Mouse (Mus musculus) forebrain, embryonic 10.5 days (tissue): ENCODE data around the gene Crnn. TPM values are rescaled to one million over a fixed set of nuclear protein-coding genes. Genes with fewer than 3 reads are reported as not detected.
A peak's percentile ranks its signal among the peaks of the same experiment; 100 is the strongest.

Experiments used
- DNase-seq: peaks from one replicate; pipeline ENCODE4 v3.0.0-alpha.2; 2017; ENCODE audit warnings: low spot score; ENCODE audit errors: extremely low spot score
- H3K27ac ChIP-seq: fragments of 300-500 bp; sonication (generic); 2 replicates; pipeline ENCODE4 v1.5.1; 2016; ENCODE audit warnings: mild to moderate bottlenecking
- H3K27me3 ChIP-seq: fragments of 300-500 bp; sonication (generic); 2 replicates; pipeline ENCODE4 v1.6.1; 2016; ENCODE audit warnings: mild to moderate bottlenecking; ENCODE audit not compliant: poor library complexity, severe bottlenecking
- H3K36me3 ChIP-seq: fragments of 300-500 bp; sonication (generic); replicated peaks from 2 replicates; pipeline ENCODE4 v1.6.1; 2016; ENCODE audit warnings: mild to moderate bottlenecking, moderate library complexity
- H3K4me1 ChIP-seq: fragments of 300-500 bp; sonication (generic); 2 replicates; pipeline ENCODE4 v1.6.1; 2016
- H3K4me3 ChIP-seq: fragments of 300-500 bp; sonication (generic); 2 replicates; pipeline ENCODE4 v1.5.1; 2016; ENCODE audit warnings: mild to moderate bottlenecking, moderate library complexity
- H3K9me3 ChIP-seq: fragments of 300-500 bp; sonication (generic); 2 replicates; pipeline ENCODE4 v1.6.1; 2016; ENCODE audit warnings: mild to moderate bottlenecking, moderate library complexity
- WGBS: fragments of 180-500 bp; shearing (Covaris S2); methylation state at CpG from one replicate; pipeline ENCODE4 v1.1.7; 2016; 5-methylcytosine and 5-hydroxymethylcytosine counted together
- polyA plus RNA-seq: library from polyadenylated mRNA; unstranded; fragments of >200 nt; fragmentation: Nextera tagmentation; extraction: Ambion mirVana; gene quantifications from 2 replicates; pipeline ENCODE4 v1.2.1, GENCODE M21; 2016

Gene Crnn
- not detected in 2 replicates for polyA plus RNA-seq

DNA sequence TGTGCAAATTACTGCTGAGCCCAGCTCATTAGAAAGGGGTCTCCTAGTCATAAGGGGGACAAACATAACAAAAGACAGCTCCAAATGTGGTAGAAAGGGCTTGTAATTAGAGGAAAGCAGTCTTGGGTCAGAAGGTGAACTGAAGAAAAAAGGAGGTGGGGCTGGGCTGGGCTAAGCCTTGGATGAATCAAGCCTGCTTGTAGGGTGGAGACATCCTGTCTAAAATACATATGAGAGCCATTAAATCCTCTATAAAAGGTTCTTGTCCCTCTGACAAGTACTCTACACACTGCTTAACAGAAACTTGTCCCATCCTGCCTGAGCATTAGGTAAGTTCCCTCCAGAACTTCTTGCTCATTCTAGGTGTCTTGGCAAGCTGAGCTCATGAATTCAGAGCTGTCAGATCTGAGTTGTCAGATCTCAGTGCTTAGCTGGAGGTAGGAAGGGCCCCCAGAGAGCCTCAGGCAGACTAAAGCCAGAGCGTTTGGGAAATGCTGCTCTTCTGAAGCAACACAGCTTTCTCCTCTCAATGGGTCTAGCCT lies at the start of gene Crnn:
Crnn (plus strand) TSS at position 278 of the 542 bp plus-strand sequence.
- H3K4me3 ChIP-seq: no peak within 1 kb of the TSS
- no peak for DNase-seq
- H3K9me3 ChIP-seq: no peaks in the 10 kb centered on the region
- no peaks in the 10 kb centered on the region for H3K36me3 ChIP-seq
- no peak within 1 kb of the TSS for H3K27ac ChIP-seq
- peaks cover 8% of the 10 kb centered on the region for H3K4me1 ChIP-seq
- WGBS: 46% methylated on average over 1 of the region's 1 CpGs
- no peaks in the 10 kb centered on the region for H3K27me3 ChIP-seq

- no peak overlapping the region for H3K27ac ChIP-seq
- no peaks in the 10 kb centered on the region for H3K27me3 ChIP-seq
- DNase-seq: no peak
- no peaks in the 10 kb centered on the region for H3K4me1 ChIP-seq
- H3K4me3 ChIP-seq: no peak overlapping the region
- no peaks in the 10 kb centered on the region for H3K36me3 ChIP-seq
- 82% methylated on average over 2 of the region's 2 CpGs for WGBS
- H3K9me3 ChIP-seq: no peaks in the 10 kb centered on the region
Observed at GRCm38 (mm10) chr3:93096447-93096846, 48.1 kb upstream of the Crnn start.

DNA sequence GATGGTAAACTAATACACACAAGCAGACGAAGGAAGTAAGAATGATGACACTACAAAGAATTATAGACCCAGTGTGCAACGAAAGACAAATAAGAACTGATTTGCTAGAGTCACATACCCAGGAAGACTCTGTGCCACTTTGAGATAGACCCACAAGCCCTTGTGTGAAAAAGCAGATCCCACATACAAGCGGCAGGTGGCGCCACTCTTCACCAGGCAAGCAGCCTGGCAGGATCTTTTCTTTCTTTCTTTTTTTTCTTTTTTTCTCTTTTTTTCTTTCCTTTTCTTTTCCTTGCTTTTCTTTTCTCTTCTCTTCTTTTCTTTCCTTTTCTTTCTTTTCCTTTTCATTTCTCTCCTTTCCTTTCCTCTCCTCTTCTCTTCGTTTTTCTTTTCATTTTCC lies 32.9 kb upstream of the Crnn start:
- H3K36me3 ChIP-seq: no peaks in the 10 kb centered on the region
- no peaks in the 10 kb centered on the region for H3K9me3 ChIP-seq
- no peaks in the 10 kb centered on the region for H3K27me3 ChIP-seq
- H3K4me3 ChIP-seq: no peak overlapping the region
- no peaks in the 10 kb centered on the region for H3K4me1 ChIP-seq
- H3K27ac ChIP-seq: no peak overlapping the region
- 46% methylated on average over 5 of the region's 5 CpGs for WGBS
- no peak for DNase-seq

DNA sequence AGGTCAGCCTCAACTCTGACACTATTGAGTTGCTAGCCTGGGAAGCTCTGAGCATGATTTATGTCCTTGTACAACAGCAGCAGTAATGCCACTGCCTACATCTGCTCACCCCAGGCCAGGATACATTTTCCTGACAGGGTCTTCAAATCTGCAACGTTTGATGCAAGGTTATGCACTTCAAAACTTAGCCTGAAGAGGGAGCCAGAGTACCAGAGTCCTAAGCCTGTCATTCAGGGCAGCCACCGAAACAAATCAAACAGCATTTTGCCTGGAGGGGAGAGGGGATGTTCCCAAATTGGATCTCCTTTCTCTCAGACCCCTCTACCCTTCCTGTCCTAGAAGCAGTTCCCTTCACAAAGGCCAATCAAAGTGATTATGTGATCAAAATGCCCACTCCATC lies 30.1 kb upstream of the Crnn start:
- H3K9me3 ChIP-seq: no peaks in the 10 kb centered on the region
- no peak overlapping the region for H3K27ac ChIP-seq
- no peaks in the 10 kb centered on the region for H3K27me3 ChIP-seq
- H3K4me1 ChIP-seq: no peaks in the 10 kb centered on the region
- H3K36me3 ChIP-seq: no peaks in the 10 kb centered on the region
- no peak overlapping the region for H3K4me3 ChIP-seq
- 2% methylated on average over 2 of the region's 2 CpGs for WGBS
- peak; percentile 27 for DNase-seq

- Histone ChIP-seq H3K27me3 (no peaks in the 10 kb centered on the region), H3K27ac (no peak overlapping the region), H3K9me3 (no peaks in the 10 kb centered on the region), H3K4me1 (no peaks in the 10 kb centered on the region), H3K4me3 (no peak overlapping the region), H3K36me3 (no peaks in the 10 kb centered on the region)
- WGBS: 40% methylated on average over 4 of the region's 4 CpGs
- no peak for DNase-seq
Observed at GRCm38 (mm10) chr3:93119101-93119500, 25.5 kb upstream of the Crnn start.

GRCm38 (mm10) chr3:93128052-93128451 lies 16.5 kb upstream of the Crnn start:
- no peaks in the 10 kb centered on the region for H3K36me3 ChIP-seq
- no peak for DNase-seq
- H3K4me1 ChIP-seq: no peaks in the 10 kb centered on the region
- no peak overlapping the region for H3K27ac ChIP-seq
- 80% methylated on average over 4 of the region's 4 CpGs for WGBS
- H3K4me3 ChIP-seq: no peak overlapping the region
- no peaks in the 10 kb centered on the region for H3K27me3 ChIP-seq
- H3K9me3 ChIP-seq: no peaks in the 10 kb centered on the region

- no peak for DNase-seq
- Histone ChIP-seq H3K27ac (no peak overlapping the region), H3K27me3 (no peaks in the 10 kb centered on the region), H3K4me3 (no peak overlapping the region), H3K4me1 (no peaks in the 10 kb centered on the region), H3K9me3 (no peaks in the 10 kb centered on the region), H3K36me3 (no peaks in the 10 kb centered on the region)
- 61% methylated on average over 5 of the region's 5 CpGs for WGBS
Observed at GRCm38 (mm10) chr3:93129076-93129475, 15.5 kb upstream of the Crnn start.

DNA sequence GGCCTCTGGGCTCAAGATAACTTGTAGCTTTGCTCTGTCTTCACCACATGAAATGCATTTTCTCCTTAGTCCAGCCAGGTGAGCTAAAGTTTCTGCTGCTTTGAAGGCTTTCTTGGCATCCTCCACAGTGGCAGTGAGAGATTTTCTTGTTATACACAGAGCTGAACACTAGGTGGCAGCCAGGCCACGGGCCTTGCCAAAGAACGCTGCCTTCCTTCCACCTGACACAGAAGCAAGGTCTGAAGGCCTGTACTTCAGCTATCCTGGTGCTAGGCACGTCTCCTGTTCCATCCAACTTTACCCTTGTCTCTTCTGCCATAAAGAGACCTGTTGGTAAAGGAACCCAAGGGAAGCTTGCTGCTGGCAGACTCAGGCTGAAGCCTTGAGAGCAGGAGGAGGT lies 14.1 kb upstream of the Crnn start:
- Histone ChIP-seq H3K9me3 (no peaks in the 10 kb centered on the region), H3K27ac (no peak overlapping the region), H3K36me3 (no peaks in the 10 kb centered on the region), H3K27me3 (no peaks in the 10 kb centered on the region), H3K4me1 (no peaks in the 10 kb centered on the region), H3K4me3 (no peak overlapping the region)
- DNase-seq: peak; percentile 28
- 23% methylated on average over 3 of the region's 3 CpGs for WGBS

DNA sequence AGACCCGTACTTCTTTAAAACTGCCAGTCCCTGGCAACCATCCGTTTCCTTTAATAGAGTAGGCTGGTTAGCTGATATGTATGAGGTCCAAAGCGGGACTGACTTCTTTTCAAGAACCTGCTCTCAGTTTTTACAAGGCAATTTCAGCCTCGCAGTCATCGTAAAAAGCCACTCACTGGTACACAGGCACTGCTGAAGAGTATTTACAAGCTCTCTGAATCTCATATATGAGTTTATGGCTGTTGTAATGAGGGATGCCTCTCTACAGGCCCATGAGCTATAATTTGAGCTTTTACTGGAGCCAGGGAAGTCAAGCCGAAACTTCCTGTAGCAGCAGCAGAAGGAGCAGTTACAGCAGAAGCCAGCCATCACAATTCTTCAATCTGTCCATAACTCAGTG lies 17.9 kb downstream of the Crnn start:
- H3K36me3 ChIP-seq: no peaks in the 10 kb centered on the region
- H3K27ac ChIP-seq: no peak overlapping the region
- 89% methylated on average over 6 of the region's 6 CpGs for WGBS

DNA sequence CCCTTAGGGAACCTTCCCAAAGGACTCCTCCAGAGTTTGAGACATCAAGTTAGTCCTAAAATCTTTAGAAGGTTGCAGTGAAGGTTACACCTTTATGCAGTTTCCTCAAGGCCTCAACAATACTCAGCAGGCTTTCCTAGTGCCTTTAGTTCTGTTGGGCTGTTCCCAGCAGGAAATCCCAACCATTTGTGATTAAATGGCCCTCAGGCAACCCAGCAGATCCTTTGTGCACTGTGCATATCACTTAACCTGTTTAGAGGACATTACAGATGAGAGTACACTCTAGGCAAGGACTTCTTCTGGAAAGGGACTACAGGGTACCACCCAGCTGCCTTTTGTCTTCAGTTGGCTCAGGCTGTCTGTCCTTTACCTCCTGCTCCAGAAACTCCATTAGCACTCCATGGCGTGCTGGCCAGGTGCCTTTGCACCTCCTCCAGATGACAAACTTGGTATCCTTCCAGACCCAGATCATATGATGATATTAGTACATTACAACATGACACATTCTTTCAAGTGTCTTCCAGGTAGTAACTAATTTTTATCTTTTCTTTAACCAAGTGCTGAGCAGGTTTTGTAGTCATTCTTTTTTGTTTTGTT lies 18.5 kb downstream of the Crnn start:
- H3K36me3 ChIP-seq: no peaks in the 10 kb centered on the region
- H3K4me3 ChIP-seq: no peak overlapping the region
- no peak for DNase-seq
- no peak overlapping the region for H3K27ac ChIP-seq
- no peaks in the 10 kb centered on the region for H3K27me3 ChIP-seq
- no peaks in the 10 kb centered on the region for H3K9me3 ChIP-seq
- no peaks in the 10 kb centered on the region for H3K4me1 ChIP-seq
- 59% methylated on average over 1 of the region's 1 CpGs for WGBS

More for the DNA sequence above, 17.9 kb downstream of the Crnn start:
- no peak for DNase-seq
- Histone ChIP-seq H3K9me3 (no peaks in the 10 kb centered on the region), H3K4me3 (no peak overlapping the region), H3K4me1 (no peaks in the 10 kb centered on the region), H3K27me3 (no peaks in the 10 kb centered on the region)

GRCm38 (mm10) chr3:93180856-93181255 lies 36.3 kb downstream of the Crnn start:
- no peaks in the 10 kb centered on the region for H3K36me3 ChIP-seq
- no peak overlapping the region for H3K4me3 ChIP-seq
- H3K4me1 ChIP-seq: no peaks in the 10 kb centered on the region
- 95% methylated on average over 4 of the region's 4 CpGs for WGBS
- no peak for DNase-seq
- H3K27ac ChIP-seq: no peak overlapping the region
- H3K9me3 ChIP-seq: no peaks in the 10 kb centered on the region
- no peaks in the 10 kb centered on the region for H3K27me3 ChIP-seq

- 89% methylated on average over 3 of the region's 3 CpGs for WGBS
- Histone ChIP-seq H3K27ac (no peak within 1 kb of the TSS), H3K9me3 (peaks cover 7% of the 10 kb centered on the region; the same call in 1 of the 2 replicates), H3K4me1 (no peaks in the 10 kb centered on the region), H3K36me3 (no peaks in the 10 kb centered on the region), H3K27me3 (no peaks in the 10 kb centered on the region), H3K4me3 (no peak within 1 kb of the TSS)
- no peak for DNase-seq
Observed at GRCm38 (mm10) chr3:93196978-93197377, 52.4 kb downstream of the Crnn start, which contains the start of gene Flg2. Gene Flg2 (plus strand): TSS chr3:93197278.
